Mouse (Mus musculus): Measurements from ENCODE around the gene Exoc3l4. TPM values are rescaled to one million over a fixed set of nuclear protein-coding genes. Genes with fewer than 3 reads are reported as not detected.

The Exoc3l4 gene
- total RNA-seq, 2 experiments from 2014 or later: 0.41 to 1.1 TPM

DNA sequence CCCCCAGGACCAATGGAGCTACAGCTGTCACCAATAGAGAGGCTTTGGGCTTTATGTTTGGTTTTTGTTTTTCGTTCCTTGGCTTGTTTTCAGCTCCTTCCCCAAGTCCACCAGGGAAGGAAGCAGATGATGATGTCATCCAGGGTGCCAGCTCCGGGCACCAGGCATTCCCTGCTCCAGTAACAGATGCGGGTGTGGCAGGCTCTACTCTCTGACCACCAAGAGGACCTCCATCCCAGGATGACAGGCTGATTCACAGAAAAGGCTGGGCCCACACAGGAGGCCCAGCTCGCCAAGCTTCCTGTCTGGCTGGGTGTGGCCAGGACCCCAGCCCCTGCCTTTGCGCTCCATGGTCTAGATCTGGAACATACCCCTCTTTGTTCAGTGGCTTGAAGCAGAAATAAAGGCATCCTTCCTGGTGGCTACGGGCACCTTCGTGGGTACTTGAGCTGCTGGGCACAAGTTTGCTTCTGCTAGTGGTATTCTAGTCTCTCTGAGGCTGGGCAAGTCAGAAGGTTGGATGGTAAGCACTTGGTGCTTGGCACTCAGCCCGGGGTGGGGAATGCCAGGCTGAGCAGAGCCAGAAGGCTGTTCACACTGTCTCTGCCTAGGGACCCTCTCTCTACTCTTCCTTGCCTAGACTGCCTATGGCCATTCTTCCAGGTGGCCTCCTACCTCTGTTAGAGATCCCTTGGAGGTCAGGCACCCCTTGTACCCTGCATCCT, 5.0 kb upstream of the Exoc3l4 start:
- DNase-seq (ENCODE audit: low spot score in 2 of 2): no peak

- DNase-seq (ENCODE audit: low spot score in 2 of 2): no peak
Measured at GRCm38 (mm10) chr12:111412581-111413284, 4.1 kb upstream of the Exoc3l4 start.

DNA sequence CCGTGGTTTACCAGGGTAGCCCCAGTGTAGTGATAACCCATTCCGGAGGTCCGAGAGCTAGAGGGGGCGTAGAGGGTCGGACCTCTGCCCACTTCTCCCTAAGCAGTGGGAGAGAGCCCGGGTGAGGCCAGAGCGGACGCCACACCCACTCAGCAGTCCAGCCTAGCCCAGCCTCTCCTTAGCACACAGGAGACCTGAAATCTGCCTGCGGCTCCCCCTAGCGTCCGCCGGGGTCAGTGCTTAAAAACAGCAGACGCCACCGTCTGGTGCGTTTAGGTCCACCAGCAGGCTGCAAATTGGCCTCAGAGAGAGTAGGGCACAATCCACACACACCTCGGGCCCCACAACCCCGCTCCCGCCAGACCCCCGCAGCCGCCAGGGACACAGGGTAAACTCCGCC, 3.5 kb upstream of the Exoc3l4 start:
- DNase-seq (ENCODE audit: low spot score in 2 of 2): peak; percentile 90 to 93

GRCm38 (mm10) chr12:111419918-111420317, 3.1 kb downstream of the Exoc3l4 start:
- DNase-seq (ENCODE audit: low spot score in 2 of 2): no peak

DNA sequence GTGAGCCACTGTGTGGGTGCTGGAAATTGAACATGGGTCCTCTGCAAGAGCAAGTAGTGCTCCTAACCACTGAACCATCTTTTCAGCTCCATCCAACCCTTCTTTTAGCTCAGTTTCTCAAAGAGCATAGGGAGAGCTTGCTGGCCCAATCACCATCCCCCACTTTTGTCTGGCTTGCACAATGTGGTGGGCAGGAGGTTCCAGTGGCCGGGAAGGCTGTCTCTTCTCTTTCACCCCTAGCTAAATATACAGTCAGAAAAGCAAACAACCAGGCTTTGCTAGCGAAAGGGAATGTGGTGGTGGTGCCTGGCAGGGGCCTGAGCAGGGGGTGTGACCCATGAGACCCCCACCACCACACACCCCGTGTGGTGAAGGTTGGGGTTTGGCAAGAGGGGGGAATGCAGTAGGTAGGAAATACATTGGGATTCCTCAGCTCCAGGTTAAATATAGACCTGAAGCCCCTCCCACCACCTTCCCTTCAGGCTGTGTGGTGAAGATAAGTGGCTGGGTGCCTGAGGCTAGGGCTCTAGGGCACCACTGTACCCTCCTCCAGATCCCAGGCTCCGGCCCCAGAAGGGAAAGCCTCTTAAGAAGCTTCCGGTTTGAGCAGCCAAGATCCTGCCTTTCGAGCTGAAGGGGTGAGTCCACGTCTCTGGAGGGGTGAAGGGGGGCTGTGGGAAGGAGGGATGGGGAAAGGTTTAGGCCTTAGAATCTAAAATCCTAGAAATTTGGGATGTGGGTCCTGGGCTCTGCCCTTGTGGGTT, 4.3 kb downstream of the Exoc3l4 start:
- DNase-seq (ENCODE audit: low spot score in 2 of 2): no peak

GRCm38 (mm10) chr12:111422852-111423251, 6.0 kb downstream of the Exoc3l4 start:
- DNase-seq (ENCODE audit: low spot score in 2 of 2): no peak

GRCm38 (mm10) chr12:111423570-111424129, 6.8 kb downstream of the Exoc3l4 start:
- DNase-seq (ENCODE audit: low spot score in 2 of 2): no peak

DNA sequence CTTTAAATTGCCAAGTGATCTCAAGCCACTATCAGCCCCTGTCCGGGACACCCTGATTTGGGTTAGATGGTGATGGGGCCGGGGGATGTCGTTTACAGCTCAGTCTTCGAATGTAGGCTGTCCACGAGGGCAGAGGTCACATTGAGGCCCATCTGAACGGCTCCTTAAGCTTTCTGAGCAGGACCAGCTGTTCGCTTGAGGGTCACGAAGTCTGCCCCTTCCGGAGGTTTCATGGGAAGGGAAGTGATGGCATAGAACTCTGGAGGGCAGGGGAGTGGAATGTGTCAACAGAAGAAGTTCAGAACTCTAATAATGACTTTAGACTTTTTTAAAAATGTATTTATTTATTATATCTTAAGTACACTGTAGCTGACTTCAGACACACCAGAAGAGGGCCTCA, 7.7 kb downstream of the Exoc3l4 start:
- no peak for DNase-seq (ENCODE audit: low spot score in 2 of 2)

DNA sequence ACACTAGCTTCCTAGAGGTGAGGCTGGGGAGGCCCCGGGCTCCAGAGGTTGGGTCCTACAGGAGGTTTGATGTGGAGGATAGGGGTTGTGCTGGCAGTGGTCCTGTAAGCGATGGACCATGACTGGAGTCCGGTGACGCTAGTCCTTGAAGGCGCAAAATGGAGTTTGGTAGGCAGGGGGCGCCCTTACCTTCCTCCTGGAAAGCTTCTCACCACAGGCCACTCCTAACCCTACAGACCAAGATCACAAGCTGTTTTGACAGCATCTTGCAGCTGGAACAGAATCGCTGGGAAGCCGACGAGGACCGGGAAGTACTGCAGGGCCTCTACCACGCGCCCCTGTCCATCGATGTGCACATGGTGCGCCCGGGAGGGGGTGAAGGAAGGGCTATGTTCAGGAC, 8.4 kb downstream of the Exoc3l4 start:
- DNase-seq (ENCODE audit: low spot score in 2 of 2): peak; percentile 87

GRCm38 (mm10) chr12:111425789-111426460, 9.1 kb downstream of the Exoc3l4 start:
- DNase-seq (ENCODE audit: low spot score in 2 of 2): peak; percentile 97

- no peak for DNase-seq (ENCODE audit: low spot score in 2 of 2)
Measured at GRCm38 (mm10) chr12:111427438-111428113, 10.8 kb downstream of the Exoc3l4 start.

- no peak for DNase-seq (ENCODE audit: low spot score in 2 of 2)
Measured at GRCm38 (mm10) chr12:111428364-111428763, 11.5 kb downstream of the Exoc3l4 start.

DNA sequence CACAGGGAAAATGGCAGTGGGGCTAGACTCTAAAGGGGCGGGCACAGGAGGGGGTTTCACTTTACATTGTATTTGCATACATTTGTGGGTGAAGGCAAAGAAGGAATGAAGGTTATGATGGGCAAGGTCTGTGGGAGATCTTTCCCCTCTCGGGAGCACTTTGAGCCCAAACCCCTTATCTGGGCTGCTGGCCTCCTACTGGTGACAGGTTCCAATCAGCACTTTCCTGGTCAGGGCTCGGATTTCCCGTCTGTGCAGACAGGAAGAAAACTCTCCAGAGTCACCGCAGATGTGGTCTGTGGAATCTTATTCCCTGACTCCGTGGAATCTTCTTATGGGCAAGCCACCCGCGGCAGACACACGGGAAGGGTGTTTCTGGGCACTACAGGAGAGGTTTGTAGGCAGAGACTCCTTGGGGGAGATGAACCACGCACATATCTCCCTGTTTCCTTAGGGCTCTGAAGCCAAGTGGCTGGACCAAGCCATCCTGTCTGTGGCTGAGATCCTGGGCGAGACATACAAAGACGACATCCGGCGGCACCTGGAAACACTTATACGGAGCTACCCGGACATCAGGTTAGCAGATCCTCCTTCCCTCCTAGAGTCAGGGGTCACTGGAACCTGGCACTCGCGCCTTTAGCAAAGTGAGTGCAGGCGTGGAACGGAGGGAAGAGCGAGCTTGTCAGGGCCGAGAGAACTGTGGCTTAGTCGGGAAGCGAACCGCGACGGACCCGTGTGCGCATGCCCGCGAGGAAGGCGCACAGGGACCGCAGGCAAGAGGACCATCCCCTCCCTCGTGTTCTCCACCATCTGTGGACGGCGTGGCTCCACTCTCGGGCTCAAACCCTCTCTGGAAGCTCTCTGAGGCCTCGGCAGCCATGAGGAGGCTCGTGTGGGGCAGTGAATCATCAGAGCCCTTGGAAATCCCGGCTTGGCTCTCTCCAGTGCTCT, 12.4 kb downstream of the Exoc3l4 start:
- peak in 1 of 2 experiments; percentile 47 for DNase-seq (ENCODE audit: low spot score in 2 of 2)

- DNase-seq (ENCODE audit: low spot score in 2 of 2): no peak
Measured at GRCm38 (mm10) chr12:111430049-111430867, 13.4 kb downstream of the Exoc3l4 start.

DNA sequence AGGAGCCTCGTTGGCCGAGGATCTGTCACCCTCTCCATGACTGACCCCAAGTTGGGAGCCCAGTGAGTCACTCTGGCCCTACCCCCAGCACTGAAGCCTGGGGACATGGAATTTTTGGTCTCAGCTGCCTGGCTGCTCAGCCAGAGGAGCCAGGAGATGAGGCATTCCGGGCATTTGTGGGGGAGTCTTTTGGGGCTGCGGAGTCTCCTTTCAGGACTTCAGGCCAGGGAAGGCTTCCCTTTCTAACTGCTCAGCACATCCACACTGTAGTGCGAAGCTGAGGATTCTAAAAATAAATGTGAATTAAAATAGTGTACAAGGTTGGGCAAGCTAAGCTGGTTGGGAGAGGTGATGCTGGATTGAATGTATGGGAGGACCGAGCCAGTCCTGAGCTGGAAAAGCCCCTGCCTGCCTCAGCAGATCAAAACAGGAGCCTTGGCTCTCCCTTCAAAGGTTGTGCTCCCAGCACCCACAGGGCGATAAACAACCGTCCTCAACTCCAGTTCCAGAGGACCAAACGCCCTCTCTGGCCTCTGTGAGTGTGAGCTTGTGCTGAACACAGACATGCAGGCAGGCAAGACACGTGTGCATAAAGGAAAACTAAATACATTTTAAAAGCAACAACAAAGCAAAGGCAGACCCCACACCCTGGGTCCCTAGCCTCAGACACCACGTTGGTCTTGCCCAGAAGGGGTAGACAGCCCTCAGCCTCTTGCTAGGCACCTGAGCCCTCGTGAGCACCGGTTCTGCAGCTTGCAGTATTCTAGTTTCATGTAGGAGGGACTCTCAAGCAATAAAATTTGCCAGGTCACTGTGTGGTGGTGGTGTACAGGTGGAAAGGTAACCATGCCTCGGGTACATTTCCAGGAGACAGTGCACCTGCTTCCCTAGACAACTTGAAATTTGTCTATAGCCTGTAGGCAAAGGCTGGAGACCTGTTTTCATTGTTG, 14.3 kb downstream of the Exoc3l4 start:
- DNase-seq (ENCODE audit: low spot score in 2 of 2): no peak

DNA sequence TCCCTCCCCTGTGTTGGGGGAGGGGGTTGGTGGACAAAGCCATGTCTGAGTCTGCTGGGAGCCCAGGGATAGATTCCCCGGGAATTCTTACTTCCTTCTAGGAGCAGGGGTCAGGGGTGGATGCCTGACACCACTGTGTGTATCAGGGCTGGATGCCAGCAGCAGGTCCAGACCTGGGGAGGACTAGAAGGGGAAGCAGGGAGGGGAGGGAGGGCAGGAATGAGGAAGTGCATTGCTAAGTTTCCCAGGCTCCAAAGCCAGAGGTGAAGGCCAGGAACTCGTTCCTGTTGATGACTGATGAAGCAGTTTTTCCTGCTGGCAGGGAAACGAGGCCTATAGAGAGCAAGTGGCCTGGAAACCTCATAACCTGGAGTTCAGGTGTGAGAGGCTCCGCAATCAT, 15.3 kb downstream of the Exoc3l4 start:
- no peak for DNase-seq (ENCODE audit: low spot score in 2 of 2)

GRCm38 (mm10) chr12:111432751-111433331, 16.0 kb downstream of the Exoc3l4 start:
- DNase-seq (ENCODE audit: low spot score in 2 of 2): no peak
